Mouse (Mus musculus) stomach, postnatal 0 days (tissue): ENCODE measurements around the gene Astn2.

Experiments used
- CTCF ChIP-seq: IDR thresholded peaks from 2 replicates; pipeline ENCODE4 v1.5.1; 2016; ENCODE audit warnings: antibody characterized with exemption, low read depth, mild to moderate bottlenecking, moderate library complexity
- EP300 ChIP-seq: optimal IDR thresholded peaks from 2 replicates; pipeline ENCODE3; 2016; ENCODE audit warnings: antibody characterized with exemption

DNA sequence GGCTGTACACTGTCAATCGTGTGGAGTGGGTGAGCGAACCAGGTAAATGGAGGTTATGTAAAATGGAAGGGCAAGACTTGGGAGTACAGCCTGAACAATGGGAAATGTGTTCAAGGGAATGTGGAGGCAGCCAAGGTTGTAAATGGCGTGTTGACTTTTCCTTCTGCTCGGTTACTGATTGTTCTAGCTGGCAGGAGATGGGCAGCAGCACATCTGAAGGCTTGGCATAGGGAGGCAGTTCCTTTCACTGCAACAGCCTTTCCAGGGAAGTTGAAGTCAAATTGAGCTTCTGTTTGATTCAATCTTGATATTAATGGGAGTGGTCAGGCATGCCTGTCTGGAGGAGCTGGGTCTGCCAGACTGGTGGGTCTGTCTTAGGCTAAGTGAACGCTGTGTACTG, 794.1 kb downstream of the Astn2 start:
- TF ChIP-seq CTCF (no peak), EP300 (no peak)
